Mouse (Mus musculus): ENCODE data around the gene Trim8. TPM values are rescaled to one million over a fixed set of nuclear protein-coding genes. Genes with fewer than 3 reads are reported as not detected.

The Trim8 gene
- polyA plus RNA-seq, 1 experiment from 2014 or later, result 34.1 TPM

GRCm38 (mm10) chr19:46481756-46482155, 19.7 kb upstream of the Trim8 start:
- Histone ChIP-seq H3K4me1 (ENCODE audit: insufficient read depth, low read depth, low read length) (peaks cover 64% of the 10 kb centered on the region), H3K27ac (ENCODE audit: low read length) (peak overlapping the region; percentile 88), H3K9ac (replicated peaks; ENCODE audit: low read depth) (no peak overlapping the region), H3K9me3 (ENCODE audit: low read length) (no peaks in the 10 kb centered on the region), H3K36me3 (ENCODE audit: insufficient read depth, low read length) (no peaks in the 10 kb centered on the region), H3K4me3 (ENCODE audit: low read depth, low read length) (no peak overlapping the region), H3K27me3 (replicated peaks; ENCODE audit: insufficient read depth, low read length) (no peaks in the 10 kb centered on the region), H3K4me2 (replicated peaks; ENCODE audit: low read depth, low read length) (no peak overlapping the region)
- TF ChIP-seq EP300 (IDR thresholded peaks at IDR 0.05) (no peak), CTCF (IDR thresholded peaks at IDR 0.05) (no peak)
- peak; percentile 50 for DNase-seq (ENCODE audit: low spot score)
- no peak for ATAC-seq
- 12% methylated on average over 4 of the region's 4 CpGs for WGBS

DNA sequence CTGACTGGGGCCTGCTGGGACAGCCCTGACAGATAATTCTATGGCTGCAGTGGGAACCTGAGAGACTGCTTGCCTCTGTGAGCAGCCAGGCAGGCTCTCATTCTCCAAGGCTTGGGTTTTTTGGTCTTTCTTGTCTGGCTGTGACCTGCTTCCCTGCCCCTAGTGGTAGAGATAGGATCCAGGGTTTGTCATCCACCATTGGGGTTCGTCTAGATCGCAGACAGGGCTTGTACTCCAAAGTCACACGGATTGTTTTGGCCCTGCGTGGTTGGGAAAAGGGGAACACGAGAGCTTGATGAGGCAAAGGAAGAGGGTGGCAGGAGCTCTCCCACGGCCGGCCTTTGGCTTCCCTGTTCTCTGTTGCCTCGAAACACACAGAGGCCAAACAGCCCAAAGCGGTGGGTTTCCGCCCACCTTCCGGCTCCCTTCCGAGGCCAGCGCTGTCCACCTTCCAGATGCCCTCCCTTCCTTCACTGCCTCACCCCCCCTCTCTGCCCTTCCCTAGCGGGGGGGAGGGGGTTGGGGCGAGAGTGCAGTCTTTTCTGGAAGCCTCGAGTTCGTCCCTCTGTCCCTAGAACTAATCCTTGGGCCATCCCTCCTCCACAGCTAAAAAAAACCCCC, 18.5 kb upstream of the Trim8 start:
- peak; percentile 48 for DNase-seq (ENCODE audit: low spot score)
- Histone ChIP-seq H3K27me3 (replicated peaks; ENCODE audit: insufficient read depth, low read length) (no peaks in the 10 kb centered on the region), H3K27ac (ENCODE audit: low read length) (peak overlapping the region; percentile 88), H3K9me3 (ENCODE audit: low read length) (no peaks in the 10 kb centered on the region), H3K9ac (replicated peaks; ENCODE audit: low read depth) (no peak overlapping the region), H3K36me3 (ENCODE audit: insufficient read depth, low read length) (no peaks in the 10 kb centered on the region), H3K4me2 (replicated peaks; ENCODE audit: low read depth, low read length) (no peak overlapping the region), H3K4me1 (ENCODE audit: insufficient read depth, low read depth, low read length) (peaks cover 58% of the 10 kb centered on the region), H3K4me3 (ENCODE audit: low read depth, low read length) (no peak overlapping the region)
- WGBS, result 35% methylated on average over 17 of the region's 17 CpGs
- TF ChIP-seq EP300 (IDR thresholded peaks at IDR 0.05) (no peak), CTCF (IDR thresholded peaks at IDR 0.05) (peak; percentile 65)
- ATAC-seq, result no peak

DNA sequence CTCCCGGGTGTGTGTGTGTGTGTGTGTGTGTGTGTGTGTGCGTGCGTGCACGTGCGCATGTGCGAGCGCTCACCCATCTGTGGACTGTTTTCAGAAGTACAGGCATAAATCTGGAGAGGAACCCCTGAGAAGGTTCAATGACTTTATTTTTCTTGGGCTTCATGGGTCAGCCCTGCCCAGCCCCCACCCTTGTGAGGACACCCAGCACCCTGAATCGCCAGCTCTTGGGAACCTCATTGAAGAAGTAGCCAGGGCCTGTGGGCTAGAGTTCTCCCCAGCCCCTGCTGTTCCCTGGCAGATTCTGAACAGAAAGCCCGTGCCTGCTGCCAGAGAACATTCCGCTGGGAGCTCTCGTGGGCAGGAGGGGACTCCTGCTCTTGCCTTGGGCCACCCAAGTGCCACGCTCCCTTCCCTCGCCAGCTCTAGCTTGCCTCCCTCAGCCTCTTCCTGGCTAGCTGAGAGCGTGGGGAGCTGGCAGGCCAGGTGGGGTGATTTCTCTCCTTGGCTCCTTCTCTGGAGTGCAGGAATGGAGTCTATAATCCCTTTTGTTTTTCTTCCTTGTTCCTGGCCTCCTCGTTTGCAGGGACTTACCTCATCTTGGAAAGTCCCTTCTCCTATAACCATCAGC, 17.7 kb upstream of the Trim8 start:
- H3K4me2 ChIP-seq (replicated peaks; ENCODE audit: low read depth, low read length), result no peak overlapping the region; the same call in 1 of the 2 replicates

GRCm38 (mm10) chr19:46484518-46484917, 17.0 kb upstream of the Trim8 start:
- no peak overlapping the region; the same call in 1 of the 2 replicates for H3K4me2 ChIP-seq (replicated peaks; ENCODE audit: low read depth, low read length)
- no peaks in the 10 kb centered on the region for H3K36me3 ChIP-seq (ENCODE audit: insufficient read depth, low read length)
- no peak overlapping the region for H3K4me3 ChIP-seq (ENCODE audit: low read depth, low read length)
- H3K4me1 ChIP-seq (ENCODE audit: insufficient read depth, low read depth, low read length), result peaks cover 43% of the 10 kb centered on the region
- TF ChIP-seq CTCF (IDR thresholded peaks at IDR 0.05) (no peak), EP300 (IDR thresholded peaks at IDR 0.05) (no peak; the same call in 1 of the 2 replicates)
- H3K9me3 ChIP-seq (ENCODE audit: low read length), result no peaks in the 10 kb centered on the region
- DNase-seq (ENCODE audit: low spot score), result peak; percentile 97
- peak overlapping the region; percentile 88 for H3K27ac ChIP-seq (ENCODE audit: low read length)
- WGBS, result 6% methylated on average over 5 of the region's 5 CpGs
- peak; percentile 77 for ATAC-seq
- H3K9ac ChIP-seq (replicated peaks; ENCODE audit: low read depth), result no peak overlapping the region
- no peaks in the 10 kb centered on the region for H3K27me3 ChIP-seq (replicated peaks; ENCODE audit: insufficient read depth, low read length)

More for the DNA sequence above, 17.7 kb upstream of the Trim8 start:
- Histone ChIP-seq H3K9me3 (ENCODE audit: low read length) (no peaks in the 10 kb centered on the region), H3K27me3 (replicated peaks; ENCODE audit: insufficient read depth, low read length) (no peaks in the 10 kb centered on the region), H3K27ac (ENCODE audit: low read length) (peak overlapping the region; percentile 88), H3K36me3 (ENCODE audit: insufficient read depth, low read length) (no peaks in the 10 kb centered on the region), H3K4me1 (ENCODE audit: insufficient read depth, low read depth, low read length) (peaks cover 50% of the 10 kb centered on the region), H3K4me3 (ENCODE audit: low read depth, low read length) (no peak overlapping the region), H3K9ac (replicated peaks; ENCODE audit: low read depth) (no peak overlapping the region)
- no peak for TF ChIP-seq CTCF (IDR thresholded peaks at IDR 0.05)
- no peak for TF ChIP-seq EP300 (IDR thresholded peaks at IDR 0.05)
- DNase-seq (ENCODE audit: low spot score) (peak; percentile 54), ATAC-seq (peak; percentile 3; the same call in 1 of the 2 replicates)
- WGBS, result 56% methylated on average over 14 of the region's 15 CpGs

- Histone ChIP-seq H3K27ac (ENCODE audit: low read length) (peak overlapping the region; percentile 88; the same call in 1 of the 2 replicates), H3K9ac (replicated peaks; ENCODE audit: low read depth) (no peak overlapping the region)
- WGBS, result 60% methylated on average over 9 of the region's 9 CpGs
These were observed 15.7 kb upstream of the Trim8 start for GRCm38 (mm10) chr19:46485847-46486246.

DNA sequence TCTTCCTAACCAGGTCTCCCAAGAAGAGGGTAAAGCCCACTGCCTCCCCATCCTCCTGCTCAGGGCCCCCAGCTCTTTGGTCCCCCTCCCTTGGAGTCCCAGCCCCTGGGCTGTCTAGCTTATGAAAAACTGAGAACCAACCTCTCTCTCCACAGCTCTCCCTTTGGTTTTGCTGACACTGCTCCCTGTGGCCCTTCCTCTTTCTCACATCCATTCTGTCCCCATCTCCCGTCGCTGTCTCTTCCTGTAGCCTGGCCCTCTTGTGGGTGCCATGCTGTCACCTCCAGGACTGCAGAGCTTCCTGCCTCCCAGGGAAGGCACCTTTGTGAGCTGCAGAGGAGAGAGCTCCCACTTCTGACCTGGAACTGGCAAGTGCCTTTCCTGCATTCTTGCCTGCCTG, 14.8 kb upstream of the Trim8 start:
- Histone ChIP-seq H3K9ac (replicated peaks; ENCODE audit: low read depth) (no peak overlapping the region), H3K27me3 (replicated peaks; ENCODE audit: insufficient read depth, low read length) (no peaks in the 10 kb centered on the region), H3K27ac (ENCODE audit: low read length) (peak overlapping the region; percentile 43; the same call in 1 of the 2 replicates), H3K4me1 (ENCODE audit: insufficient read depth, low read depth, low read length) (peaks cover 39% of the 10 kb centered on the region), H3K4me3 (ENCODE audit: low read depth, low read length) (no peak overlapping the region), H3K9me3 (ENCODE audit: low read length) (no peaks in the 10 kb centered on the region), H3K4me2 (replicated peaks; ENCODE audit: low read depth, low read length) (no peak overlapping the region), H3K36me3 (ENCODE audit: insufficient read depth, low read length) (no peaks in the 10 kb centered on the region)
- TF ChIP-seq CTCF (IDR thresholded peaks at IDR 0.05), result no peak
- TF ChIP-seq EP300 (IDR thresholded peaks at IDR 0.05), result no peak
- 20% methylated on average over 2 of the region's 2 CpGs for WGBS
- ATAC-seq, result no peak
- DNase-seq (ENCODE audit: low spot score), result no peak

More at GRCm38 (mm10) chr19:46485847-46486246, 15.7 kb upstream of the Trim8 start:
- H3K4me2 ChIP-seq (replicated peaks; ENCODE audit: low read depth, low read length), result no peak overlapping the region
- H3K4me3 ChIP-seq (ENCODE audit: low read depth, low read length), result no peak overlapping the region
- ATAC-seq (no peak), DNase-seq (ENCODE audit: low spot score) (no peak)
- no peaks in the 10 kb centered on the region for H3K27me3 ChIP-seq (replicated peaks; ENCODE audit: insufficient read depth, low read length)
- H3K36me3 ChIP-seq (ENCODE audit: insufficient read depth, low read length), result no peaks in the 10 kb centered on the region
- no peaks in the 10 kb centered on the region for H3K9me3 ChIP-seq (ENCODE audit: low read length)
- peaks cover 42% of the 10 kb centered on the region for H3K4me1 ChIP-seq (ENCODE audit: insufficient read depth, low read depth, low read length)
- no peak for TF ChIP-seq CTCF (IDR thresholded peaks at IDR 0.05)
- no peak for TF ChIP-seq EP300 (IDR thresholded peaks at IDR 0.05)

All from lung, postnatal 0 days (tissue).